Mouse (Mus musculus): ENCODE measurements around the gene Cd200r4. TPM values are rescaled to one million over a fixed set of nuclear protein-coding genes. Genes with fewer than 3 reads are reported as not detected.
"Not testable (repeated sequence)": the region's sequence is repeated elsewhere in the genome, so short reads cannot be mapped to it uniquely, and the experiment has no call there.

Gene Cd200r4
- polyA plus RNA-seq, 1 experiment from 2014 or later = 0.12 TPM

DNA sequence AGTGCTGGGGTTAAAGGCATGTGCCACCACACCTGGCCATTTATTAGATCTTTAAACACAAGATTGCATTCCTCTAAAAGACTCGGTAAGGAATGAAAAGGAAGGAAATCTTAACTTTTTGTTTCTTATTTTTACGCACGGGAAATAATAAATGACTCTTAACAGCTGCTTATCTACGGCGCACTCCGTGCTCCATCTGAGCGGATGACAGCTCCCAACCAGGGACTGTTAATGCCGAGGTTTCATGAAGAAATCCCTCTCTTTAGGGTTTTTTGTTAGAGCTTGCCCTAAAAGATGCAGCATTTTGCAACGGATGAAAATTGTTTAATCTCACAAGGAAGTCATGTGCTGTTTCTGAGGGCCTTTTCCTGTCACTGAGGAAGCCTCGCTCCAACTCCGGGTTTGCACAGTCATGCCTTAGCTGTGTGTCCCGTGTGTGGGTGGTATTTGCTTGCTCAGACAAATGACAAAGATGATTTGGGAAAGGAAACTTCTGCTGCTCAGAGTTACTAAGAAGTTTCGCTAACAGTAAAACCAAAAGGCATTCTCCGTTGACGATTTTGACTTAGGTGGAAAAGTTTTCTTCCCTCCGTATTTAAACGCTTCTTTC lies 32.9 kb upstream of the Cd200r4 start:
- H3K27ac ChIP-seq (replicated peaks; ENCODE audit: low read depth, low read length) = no peak overlapping the region
- ATAC-seq (ENCODE audit: low FRiP score, low TSS enrichment) = no peak
- no peaks in the 10 kb centered on the region for H3K36me3 ChIP-seq (ENCODE audit: control insufficient read depth, insufficient read depth, low read length)
- no peaks in the 10 kb centered on the region for H3K27me3 ChIP-seq (ENCODE audit: control insufficient read depth, insufficient read depth, low read length)
- no peaks in the 10 kb centered on the region for H3K9me3 ChIP-seq (ENCODE audit: control insufficient read depth, low read length)
- no peak overlapping the region for H3K9ac ChIP-seq (replicated peaks; ENCODE audit: low read length)
- no peak for DNase-seq
- no peak overlapping the region for H3K4me3 ChIP-seq (replicated peaks; ENCODE audit: low read depth, low read length)
- H3K4me1 ChIP-seq (ENCODE audit: control insufficient read depth, insufficient read depth, low read length) = no peaks in the 10 kb centered on the region
- no peak overlapping the region for H3K4me2 ChIP-seq (ENCODE audit: low read length)
- 89% methylated on average over 17 of the region's 17 CpGs for WGBS

DNA sequence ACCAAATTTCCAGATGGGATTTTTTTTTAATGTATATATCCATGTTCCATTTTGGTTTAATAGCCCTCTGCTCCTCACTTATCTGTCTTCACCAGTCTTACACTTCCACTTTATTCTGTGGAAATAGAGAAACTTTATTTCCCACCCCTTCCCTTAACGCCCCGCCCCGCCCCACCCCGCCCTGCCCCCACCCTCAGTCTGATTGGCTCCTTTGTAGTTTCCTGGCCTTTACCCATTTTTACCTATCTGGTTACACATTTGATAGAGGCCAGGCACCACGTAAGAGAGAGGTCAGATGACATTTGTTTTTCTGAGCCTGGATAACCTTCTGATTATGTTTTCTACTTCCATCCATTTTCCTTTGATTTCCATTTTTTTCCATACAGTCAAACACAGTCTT lies 32.0 kb upstream of the Cd200r4 start:
- Histone ChIP-seq H3K27me3 (ENCODE audit: control insufficient read depth, insufficient read depth, low read length) (no peaks in the 10 kb centered on the region), H3K27ac (replicated peaks; ENCODE audit: low read depth, low read length) (no peak overlapping the region), H3K4me2 (ENCODE audit: low read length) (no peak overlapping the region), H3K36me3 (ENCODE audit: control insufficient read depth, insufficient read depth, low read length) (no peaks in the 10 kb centered on the region), H3K4me1 (ENCODE audit: control insufficient read depth, insufficient read depth, low read length) (no peaks in the 10 kb centered on the region), H3K9me3 (ENCODE audit: control insufficient read depth, low read length) (no peaks in the 10 kb centered on the region), H3K9ac (replicated peaks; ENCODE audit: low read length) (no peak overlapping the region), H3K4me3 (replicated peaks; ENCODE audit: low read depth, low read length) (no peak overlapping the region)
- no peak for ATAC-seq (ENCODE audit: low FRiP score, low TSS enrichment)
- DNase-seq = no peak
- WGBS = 97% methylated on average over 5 of the region's 5 CpGs

DNA sequence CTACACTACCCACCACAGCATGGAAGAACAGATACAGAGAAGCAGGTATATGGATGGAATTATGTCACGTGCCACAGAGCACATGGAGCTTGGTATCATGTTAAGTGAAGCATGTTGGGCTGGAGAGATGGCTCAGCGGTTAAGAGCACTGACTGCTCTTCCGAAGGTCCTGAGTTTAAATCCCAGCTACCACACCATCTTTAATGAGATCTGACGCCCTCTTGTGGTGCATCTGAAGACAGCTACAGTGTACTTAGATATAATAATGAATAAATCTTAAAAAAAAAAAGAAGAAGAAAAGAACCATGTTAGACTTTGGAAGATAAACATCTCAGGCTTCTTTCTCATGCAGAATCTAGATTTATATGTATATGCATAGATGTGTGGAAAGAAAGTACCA lies 30.8 kb upstream of the Cd200r4 start:
- Histone ChIP-seq H3K4me1 (ENCODE audit: control insufficient read depth, insufficient read depth, low read length) (no peaks in the 10 kb centered on the region), H3K27ac (replicated peaks; ENCODE audit: low read depth, low read length) (no peak overlapping the region), H3K27me3 (ENCODE audit: control insufficient read depth, insufficient read depth, low read length) (no peaks in the 10 kb centered on the region), H3K9me3 (ENCODE audit: control insufficient read depth, low read length) (no peaks in the 10 kb centered on the region), H3K4me3 (replicated peaks; ENCODE audit: low read depth, low read length) (no peak overlapping the region), H3K4me2 (ENCODE audit: low read length) (no peak overlapping the region), H3K36me3 (ENCODE audit: control insufficient read depth, insufficient read depth, low read length) (no peaks in the 10 kb centered on the region), H3K9ac (replicated peaks; ENCODE audit: low read length) (no peak overlapping the region)
- DNase-seq = no peak
- WGBS = 67% methylated on average over 4 of the region's 4 CpGs
- ATAC-seq (ENCODE audit: low FRiP score, low TSS enrichment) = no peak

DNA sequence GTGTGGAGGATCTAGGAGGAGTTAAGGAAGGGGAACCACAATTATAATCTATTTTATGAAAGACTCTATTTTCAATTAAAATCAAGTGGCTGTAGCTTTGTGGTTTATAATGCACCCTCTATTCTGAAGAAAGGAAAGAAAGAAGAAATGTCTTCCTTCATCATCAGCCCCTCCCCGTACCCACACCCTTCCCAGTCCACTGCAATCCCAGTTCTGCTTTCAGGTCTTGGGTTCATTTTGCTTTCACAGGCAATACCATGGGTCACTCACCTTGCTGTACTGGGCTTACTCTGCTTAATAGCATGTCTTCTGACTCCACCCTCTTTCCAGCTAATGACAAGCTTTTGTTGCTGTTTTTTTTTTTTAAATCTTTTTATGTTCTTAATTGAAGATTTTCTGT lies 24.6 kb upstream of the Cd200r4 start:
- no peaks in the 10 kb centered on the region for H3K4me1 ChIP-seq (ENCODE audit: control insufficient read depth, insufficient read depth, low read length)
- H3K27me3 ChIP-seq (ENCODE audit: control insufficient read depth, insufficient read depth, low read length) = no peaks in the 10 kb centered on the region
- H3K9me3 ChIP-seq (ENCODE audit: control insufficient read depth, low read length) = no peaks in the 10 kb centered on the region
- DNase-seq (no peak), ATAC-seq (ENCODE audit: low FRiP score, low TSS enrichment) (no peak)
- no peak overlapping the region for H3K4me3 ChIP-seq (replicated peaks; ENCODE audit: low read depth, low read length)
- H3K36me3 ChIP-seq (ENCODE audit: control insufficient read depth, insufficient read depth, low read length) = no peaks in the 10 kb centered on the region
- no peak overlapping the region for H3K27ac ChIP-seq (replicated peaks; ENCODE audit: low read depth, low read length)
- no peak overlapping the region for H3K9ac ChIP-seq (replicated peaks; ENCODE audit: low read length)
- WGBS = 100% methylated on average over 1 of the region's 1 CpGs
- H3K4me2 ChIP-seq (ENCODE audit: low read length) = no peak overlapping the region

DNA sequence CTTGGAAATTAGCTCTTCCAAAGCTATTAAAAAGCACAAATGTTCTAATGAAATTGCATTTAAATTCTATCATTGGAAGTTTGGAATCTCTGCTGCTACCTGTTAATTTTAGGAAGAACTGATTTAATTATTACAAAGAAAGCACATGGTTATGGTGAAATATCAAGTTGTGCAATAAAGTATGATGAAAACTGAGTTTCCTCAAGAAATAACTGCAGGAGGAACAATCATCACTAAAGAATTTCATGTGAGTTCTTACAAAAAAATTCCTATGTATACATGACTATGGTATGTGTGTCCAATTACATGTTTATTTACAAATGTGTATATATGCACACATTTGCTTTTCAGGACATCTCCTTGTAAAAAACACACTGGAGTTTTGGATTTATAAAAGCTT lies 17.1 kb upstream of the Cd200r4 start:
- Histone ChIP-seq H3K36me3 (ENCODE audit: control insufficient read depth, insufficient read depth, low read length) (no peaks in the 10 kb centered on the region), H3K27ac (replicated peaks; ENCODE audit: low read depth, low read length) (no peak overlapping the region), H3K9me3 (ENCODE audit: control insufficient read depth, low read length) (no peaks in the 10 kb centered on the region), H3K4me1 (ENCODE audit: control insufficient read depth, insufficient read depth, low read length) (no peaks in the 10 kb centered on the region), H3K4me3 (replicated peaks; ENCODE audit: low read depth, low read length) (no peak overlapping the region), H3K9ac (replicated peaks; ENCODE audit: low read length) (no peak overlapping the region), H3K4me2 (ENCODE audit: low read length) (no peak overlapping the region), H3K27me3 (ENCODE audit: control insufficient read depth, insufficient read depth, low read length) (no peaks in the 10 kb centered on the region)
- DNase-seq = no peak
- ATAC-seq (ENCODE audit: low FRiP score, low TSS enrichment) = no peak

DNA sequence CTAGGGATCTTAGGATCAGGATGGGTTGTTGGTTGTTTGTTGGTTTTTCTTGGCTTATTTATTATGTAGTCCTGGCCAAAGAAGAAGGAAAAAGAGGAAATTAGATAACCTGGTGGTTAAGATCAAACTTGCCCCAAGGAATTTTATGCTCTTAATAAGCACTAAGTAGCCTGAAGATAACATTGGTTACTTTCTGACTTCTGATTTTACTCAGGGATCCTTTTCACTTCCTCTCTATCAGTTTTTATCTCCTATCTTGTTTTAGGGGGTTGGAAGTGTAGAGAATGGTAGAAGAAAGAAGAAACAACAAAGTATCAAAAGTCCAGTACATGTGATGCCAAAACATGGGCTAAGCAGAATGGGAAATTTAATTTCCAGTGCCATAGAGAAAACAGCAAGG lies 5.6 kb upstream of the Cd200r4 start:
- H3K27me3 ChIP-seq (ENCODE audit: control insufficient read depth, insufficient read depth, low read length) = no peaks in the 10 kb centered on the region
- no peak for ATAC-seq (ENCODE audit: low FRiP score, low TSS enrichment)
- H3K9me3 ChIP-seq (ENCODE audit: control insufficient read depth, low read length) = no peaks in the 10 kb centered on the region
- H3K4me1 ChIP-seq (ENCODE audit: control insufficient read depth, insufficient read depth, low read length) = no peaks in the 10 kb centered on the region
- no peak overlapping the region for H3K4me2 ChIP-seq (ENCODE audit: low read length)
- no peaks in the 10 kb centered on the region for H3K36me3 ChIP-seq (ENCODE audit: control insufficient read depth, insufficient read depth, low read length)
- H3K4me3 ChIP-seq (replicated peaks; ENCODE audit: low read depth, low read length) = no peak overlapping the region
- no peak overlapping the region for H3K9ac ChIP-seq (replicated peaks; ENCODE audit: low read length)
- DNase-seq = no peak
- H3K27ac ChIP-seq (replicated peaks; ENCODE audit: low read depth, low read length) = no peak overlapping the region

DNA sequence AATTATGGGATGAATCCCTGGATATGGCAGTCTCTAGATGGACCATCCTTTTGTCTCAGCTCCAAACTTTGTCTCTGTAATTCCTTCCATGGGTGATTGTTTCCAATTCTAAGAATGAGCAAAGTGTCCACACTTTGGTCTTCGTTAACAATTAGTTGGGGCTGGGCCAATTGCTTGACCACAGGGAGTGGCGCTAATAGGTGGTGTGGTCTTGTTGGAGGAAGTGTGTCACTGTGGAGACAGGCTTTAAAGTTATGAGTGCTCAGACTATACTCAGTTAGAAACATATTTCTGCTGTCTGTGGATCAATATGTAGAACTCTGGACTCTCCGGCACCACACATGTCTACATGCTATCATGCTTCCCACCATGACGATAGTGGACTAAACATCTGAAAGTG lies 1.3 kb upstream of the Cd200r4 start:
- not testable (repeated sequence) for H3K4me1 ChIP-seq (ENCODE audit: control insufficient read depth, insufficient read depth, low read length); ATAC-seq (ENCODE audit: low FRiP score, low TSS enrichment); H3K4me3 ChIP-seq (replicated peaks; ENCODE audit: low read depth, low read length); DNase-seq; H3K36me3 ChIP-seq (ENCODE audit: control insufficient read depth, insufficient read depth, low read length); H3K27ac ChIP-seq (replicated peaks; ENCODE audit: low read depth, low read length); H3K27me3 ChIP-seq (ENCODE audit: control insufficient read depth, insufficient read depth, low read length); H3K4me2 ChIP-seq (ENCODE audit: low read length); H3K9ac ChIP-seq (replicated peaks; ENCODE audit: low read length); H3K9me3 ChIP-seq (ENCODE audit: control insufficient read depth, low read length)
- WGBS = 96% methylated on average over 4 of the region's 4 CpGs

DNA sequence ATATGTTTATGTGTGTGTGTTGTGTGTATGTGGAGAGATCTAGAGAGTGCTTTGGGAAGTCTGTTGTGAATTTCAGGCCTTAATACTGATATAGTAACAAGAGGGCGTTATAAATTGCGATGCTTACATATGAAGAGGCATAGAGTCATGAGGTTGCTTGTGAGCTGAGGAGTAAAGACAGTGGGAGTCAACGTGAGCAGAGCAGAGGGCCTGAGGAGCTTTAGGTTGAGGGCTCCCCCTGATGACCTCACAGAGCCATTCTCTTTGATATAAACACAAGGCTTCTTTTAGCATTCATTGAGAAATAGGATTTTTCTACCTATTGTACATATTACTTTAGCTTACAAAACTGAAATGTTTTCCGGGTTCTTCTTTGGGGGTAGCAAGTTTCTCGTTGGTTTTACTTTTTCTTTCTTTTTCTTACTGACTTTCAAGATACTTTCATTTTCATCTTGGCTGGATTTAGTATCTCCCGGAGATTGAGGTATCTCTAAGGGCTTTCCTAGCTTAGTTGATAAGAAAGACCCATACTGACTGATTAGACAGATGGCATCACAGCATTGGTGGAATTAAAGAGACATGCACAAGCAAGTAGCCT lies 1.0 kb downstream of the Cd200r4 start:
- H3K9ac ChIP-seq (replicated peaks; ENCODE audit: low read length) = no peak overlapping the region
- no peak overlapping the region for H3K4me3 ChIP-seq (replicated peaks; ENCODE audit: low read depth, low read length)
- no peaks in the 10 kb centered on the region for H3K27me3 ChIP-seq (ENCODE audit: control insufficient read depth, insufficient read depth, low read length)
- ATAC-seq (ENCODE audit: low FRiP score, low TSS enrichment) = no peak
- 86% methylated on average over 6 of the region's 6 CpGs for WGBS
- no peak for DNase-seq
- H3K9me3 ChIP-seq (ENCODE audit: control insufficient read depth, low read length) = no peaks in the 10 kb centered on the region
- H3K4me2 ChIP-seq (ENCODE audit: low read length) = no peak overlapping the region
- H3K4me1 ChIP-seq (ENCODE audit: control insufficient read depth, insufficient read depth, low read length) = no peaks in the 10 kb centered on the region
- H3K27ac ChIP-seq (replicated peaks; ENCODE audit: low read depth, low read length) = no peak overlapping the region
- no peaks in the 10 kb centered on the region for H3K36me3 ChIP-seq (ENCODE audit: control insufficient read depth, insufficient read depth, low read length)

DNA sequence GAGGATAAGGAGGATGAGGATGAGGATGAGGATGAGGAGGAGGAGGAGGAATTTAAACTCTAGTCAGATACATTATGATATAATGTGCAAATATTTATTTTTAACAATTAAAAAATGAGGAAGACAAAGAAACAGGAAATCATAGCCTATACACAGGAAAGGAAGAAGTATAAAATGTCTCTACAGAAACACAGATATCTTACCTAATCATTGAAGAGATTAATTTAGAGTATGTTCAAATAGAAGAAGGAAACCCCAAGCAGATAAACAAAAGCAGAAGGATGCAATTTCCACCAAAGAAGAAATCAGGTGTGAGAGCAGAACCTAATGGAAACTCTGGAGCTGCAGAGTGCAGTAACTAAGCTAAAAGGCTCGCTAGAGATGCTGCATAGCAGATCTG lies 6.5 kb downstream of the Cd200r4 start:
- no peak for ATAC-seq (ENCODE audit: low FRiP score, low TSS enrichment)
- no peak overlapping the region for H3K9ac ChIP-seq (replicated peaks; ENCODE audit: low read length)
- WGBS = 48% methylated on average over 1 of the region's 1 CpGs

More for the DNA sequence above, 6.5 kb downstream of the Cd200r4 start:
- no peaks in the 10 kb centered on the region for H3K4me1 ChIP-seq (ENCODE audit: control insufficient read depth, insufficient read depth, low read length)
- H3K36me3 ChIP-seq (ENCODE audit: control insufficient read depth, insufficient read depth, low read length) = no peaks in the 10 kb centered on the region
- no peak overlapping the region for H3K4me2 ChIP-seq (ENCODE audit: low read length)
- no peaks in the 10 kb centered on the region for H3K27me3 ChIP-seq (ENCODE audit: control insufficient read depth, insufficient read depth, low read length)
- DNase-seq = no peak
- no peak overlapping the region for H3K27ac ChIP-seq (replicated peaks; ENCODE audit: low read depth, low read length)
- no peak overlapping the region for H3K4me3 ChIP-seq (replicated peaks; ENCODE audit: low read depth, low read length)
- H3K9me3 ChIP-seq (ENCODE audit: control insufficient read depth, low read length) = no peaks in the 10 kb centered on the region

Data from midbrain, embryonic 14.5 days (tissue).